Mouse (Mus musculus) heart, postnatal 0 days (tissue): ENCODE data around the gene Zfp326. TPM values are rescaled to one million over a fixed set of nuclear protein-coding genes. Genes with fewer than 3 reads are reported as not detected.

ENCODE experiments used
- ATAC-seq: fragments of 200-750 bp; cut with Nextera tagmentation; 2 replicates; pipeline ENCODE4 v1.8.0; 2017; ENCODE audit warnings: low read depth, moderate number of reproducible peaks, moderate library complexity; ENCODE audit not compliant: insufficient read depth
- DNase-seq: peaks from one replicate; pipeline ENCODE4 v3.0.0-alpha.2; 2016; ENCODE audit warnings: low spot score
- H3K27ac ChIP-seq: fragments of 300-500 bp; sonication (generic); 2 replicates; pipeline ENCODE4 v1.5.1; 2014; ENCODE audit warnings: low read depth, mild to moderate bottlenecking
- H3K27me3 ChIP-seq: fragments of 300-500 bp; sonication (generic); 2 replicates; pipeline ENCODE4 v1.6.1; 2014; ENCODE audit warnings: low read length, mixed read lengths; ENCODE audit not compliant: control insufficient read depth, insufficient read depth
- H3K36me3 ChIP-seq: fragments of 300-500 bp; sonication (generic); replicated peaks from 2 replicates; pipeline ENCODE4 v1.6.1; 2014; ENCODE audit warnings: low read length, mixed read lengths; ENCODE audit not compliant: control insufficient read depth, insufficient read depth
- H3K4me1 ChIP-seq: fragments of 300-500 bp; sonication (generic); 2 replicates; pipeline ENCODE4 v1.6.1; 2014; ENCODE audit warnings: antibody characterized with exemption; ENCODE audit not compliant: control insufficient read depth, insufficient read depth
- H3K4me2 ChIP-seq: fragments of 300-500 bp; sonication (generic); 2 replicates; pipeline ENCODE4 v1.6.1; 2014; ENCODE audit warnings: low read depth, mild to moderate bottlenecking, low read length, moderate library complexity
- H3K4me3 ChIP-seq: fragments of 300-500 bp; sonication (generic); 2 replicates; pipeline ENCODE4 v1.5.1; 2014; ENCODE audit warnings: low read depth, low read length
- H3K9ac ChIP-seq: fragments of 300-500 bp; sonication (generic); replicated peaks from 2 replicates; pipeline ENCODE4 v1.6.1; 2014; ENCODE audit warnings: low read depth, low read length, mixed read lengths
- H3K9me3 ChIP-seq: fragments of 300-500 bp; sonication (generic); replicated peaks from 2 replicates; pipeline ENCODE4 v1.6.1; 2016; ENCODE audit warnings: low read length; ENCODE audit not compliant: control insufficient read depth
- CTCF ChIP-seq: IDR thresholded peaks from 2 replicates; pipeline ENCODE4 v1.5.1; 2016; ENCODE audit warnings: antibody characterized with exemption, control low read depth, low read depth
- EP300 ChIP-seq: IDR thresholded peaks from 2 replicates; pipeline ENCODE4 v1.6.1; 2016; ENCODE audit warnings: antibody characterized with exemption, low read depth
- WGBS: fragments of 180-500 bp; shearing (Covaris S2); extraction: QIAGEN DNeasy Blood & Tissue Kit; methylation state at CpG from one replicate; pipeline ENCODE4 v1.1.7; 2014; 5-methylcytosine and 5-hydroxymethylcytosine counted together
- polyA plus RNA-seq: library from polyadenylated mRNA; unstranded; fragments of >200 nt; fragmentation: Nextera tagmentation; extraction: Ambion mirVana; gene quantifications from 2 replicates; pipeline ENCODE4 v1.2.1, GENCODE M21; 2015
- total RNA-seq: library from RNA; depleted of rRNA; stranded (reverse); fragments of >200 nt; gene quantifications from 2 replicates; pipeline ENCODE4 v1.2.3, GENCODE M21; 2014; ENCODE audit warnings: low replicate concordance; rRNA removed

Zfp326 gene
- total and polyA plus RNA-seq, 2 experiments from 2014 or later: 1.8 to 26.7 TPM

DNA sequence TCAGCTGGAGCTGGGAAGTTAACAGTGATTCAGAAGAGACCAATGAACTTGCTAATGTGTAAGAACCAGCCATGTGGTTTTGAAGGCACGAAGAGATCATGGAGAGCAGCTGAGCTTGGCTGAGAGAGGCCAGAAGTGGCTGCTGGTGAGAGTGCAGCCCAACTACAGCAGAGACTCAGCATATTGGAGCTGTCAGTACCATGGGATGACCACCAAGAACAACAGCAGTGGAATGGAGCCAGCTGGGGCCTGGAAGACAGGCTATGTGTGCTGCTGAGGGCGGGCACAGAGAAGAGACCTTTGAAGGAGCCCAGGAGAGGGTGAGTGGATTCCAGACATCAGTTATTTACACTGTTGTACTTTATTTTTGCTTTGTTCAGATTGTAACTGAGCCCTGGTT is 65.6 kb downstream of the Zfp326 start:
- Histone ChIP-seq H3K4me3 (no peak overlapping the region), H3K4me2 (no peak overlapping the region), H3K9ac (no peak overlapping the region), H3K27ac (no peak overlapping the region), H3K36me3 (no peaks in the 10 kb centered on the region), H3K9me3 (no peaks in the 10 kb centered on the region), H3K27me3 (no peaks in the 10 kb centered on the region), H3K4me1 (no peaks in the 10 kb centered on the region)
- ATAC-seq (no peak), DNase-seq (no peak)
- TF ChIP-seq CTCF: no peak
- TF ChIP-seq EP300: no peak
- 72% methylated on average over 2 of the region's 2 CpGs for WGBS

Other genes with a start within 250 kb of the Zfp326 start
- 5.5 and 8.8 TPM in 2 replicates for gene Lrrc8d, start 176.6 kb upstream of the Zfp326 start, total RNA-seq
- 8.5 and 10.0 TPM in 2 replicates for gene Lrrc8d, start 176.6 kb upstream of the Zfp326 start, polyA plus RNA-seq